Mouse (Mus musculus): ENCODE results near the gene Frk. TPM values are rescaled to one million over a fixed set of nuclear protein-coding genes. Genes with fewer than 3 reads are reported as not detected.

The Frk gene
- polyA plus RNA-seq (2017; shearing (Covaris generic)), result 0.07 TPM

DNA sequence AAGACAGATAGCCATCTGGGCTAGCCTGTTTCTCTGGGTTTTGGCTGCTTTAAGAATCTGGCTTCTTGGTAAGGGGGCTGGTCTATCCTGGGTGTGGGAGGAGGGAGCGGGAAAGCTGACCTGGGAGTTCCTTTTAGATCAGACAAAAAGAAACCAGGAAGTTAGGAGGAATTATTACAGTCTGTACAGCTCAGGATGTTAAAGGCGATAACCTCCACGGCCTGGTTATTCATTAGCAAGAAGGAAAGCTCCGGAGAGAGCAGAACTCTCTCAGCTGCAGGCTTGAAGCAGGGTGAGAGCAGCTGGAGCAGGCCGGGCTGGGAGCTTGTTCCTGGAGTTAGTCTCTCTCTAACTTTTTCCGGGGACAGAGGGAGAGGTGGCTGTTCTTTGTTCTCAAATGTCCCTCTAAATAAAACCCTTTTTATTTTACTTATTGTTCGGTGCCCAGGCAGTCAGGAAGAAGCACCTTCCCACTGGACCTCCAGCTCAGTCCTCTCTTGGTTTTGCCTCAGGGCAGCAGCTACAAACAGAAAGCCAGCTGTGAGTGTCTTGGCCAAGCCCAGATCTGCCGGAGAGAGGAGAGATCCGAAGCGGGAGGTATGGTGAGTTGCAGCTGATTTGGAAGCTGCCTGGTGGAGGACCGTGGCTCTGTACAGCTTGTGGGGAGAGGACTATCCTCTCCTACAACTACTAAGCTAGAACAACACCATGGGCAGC is at the start of gene Frk:
Gene Frk (plus strand): TSS at position 103 of the 717 bp plus-strand sequence.

Other genes with a start within 250 kb of the Frk start
- 131 TPM for gene Tspyl1, start 201.2 kb upstream of the Frk start, polyA plus RNA-seq (2017; shearing (Covaris generic))
- gene Tspyl4, start 186.0 kb upstream of the Frk start, polyA plus RNA-seq (2017; shearing (Covaris generic)), result 11.9 TPM
- 0.29 TPM for gene Col10a1, start 93.4 kb upstream of the Frk start, polyA plus RNA-seq (2017; shearing (Covaris generic))
- gene Nt5dc1, start 64.8 kb upstream of the Frk start, polyA plus RNA-seq (2017; shearing (Covaris generic)), result 50.5 TPM

All from naive thymus-derived CD4-positive, alpha-beta T cell, adult 5 months (primary cell).